9 mouse cellular contexts compared by ENCODE assay signal in the genomic region with DNA sequence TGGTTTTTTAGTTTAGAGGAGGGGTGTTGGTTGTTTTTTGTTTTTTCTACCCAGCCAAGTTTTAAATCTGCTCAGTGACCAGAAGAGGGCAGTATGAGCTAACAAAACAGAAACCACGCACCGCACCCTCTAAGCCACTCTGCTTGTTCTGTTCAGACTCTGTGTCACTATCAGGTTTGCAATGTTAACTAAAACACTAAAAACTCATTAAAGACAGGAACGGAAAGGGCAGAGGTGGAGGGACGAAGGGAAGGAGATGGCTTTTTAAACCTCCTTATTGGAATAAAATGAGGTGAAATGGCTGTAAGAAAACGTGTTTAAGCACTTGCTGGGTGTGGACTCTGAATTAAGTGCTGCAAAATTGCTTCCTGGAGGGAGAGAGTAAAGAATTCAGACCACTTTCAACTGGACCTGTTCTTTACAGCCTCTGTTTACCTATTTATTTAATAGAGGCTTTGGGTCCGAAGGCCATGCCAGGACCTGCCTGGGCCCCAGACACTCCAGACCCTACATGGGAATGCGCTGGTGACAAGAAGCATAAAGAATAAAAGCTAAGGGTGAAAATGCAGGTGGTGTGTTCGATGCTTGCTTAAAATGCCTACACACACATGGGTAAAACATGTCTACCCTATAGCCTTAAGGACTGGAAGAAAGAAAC.
DNase-seq lines count a peak whose midpoint lies in the region; ATAC-seq and TF ChIP-seq lines count a peak whose summit lies in the region.
"Had no signal": no experiment of that assay in that cellular context is flagged by ENCODE, and none has a peak within 500 bp of the region (broad histone marks: within the 10 kb centered on the region; RNA-seq: fewer than 3 reads in every experiment).

No protein-coding gene starts in this region.

- H3K27ac ChIP-seq in layer of hippocampus, adult 2 months: no peak overlapping the region
- H3K27ac ChIP-seq: liver, embryonic 15.5 days had no signal

- H3K4me3 ChIP-seq in layer of hippocampus, adult 2 months: no peak overlapping the region
- H3K4me3 ChIP-seq: liver, embryonic 15.5 days had no signal

- intact Hi-C loops in heart, postnatal 25 days (cut with DNase I): loop anchor here (1.0 to 10.0 kb wide), 4 partner anchors 278 to 835 kb away; no protein-coding TSS in a partner anchor

- DNase-seq in heart, adult 18-20 months: peak; percentile 31 to 75
- no peak for DNase-seq in heart, postnatal 25 days (ENCODE audit: low spot score)
- peak; percentile 35 for DNase-seq in adrenal gland, postnatal 10 days
- DNase-seq in embryo, embryonic 9.5 days (ENCODE audit: extremely low spot score): peak; percentile 58
- peak; percentile 44 to 52 for DNase-seq in layer of hippocampus, adult 2 months (ENCODE audit: low spot score in 2 of 2)
- peak; percentile 62 for DNase-seq in lung, postnatal 36 days
- DNase-seq in right cerebral cortex, adult 18-20 months: peak; percentile 28

- ATAC-seq in hematopoietic stem cell, adult 5-6 weeks (replicated peaks in 1 of 2; ENCODE audit: insufficient read depth in 1 of 2, low FRiP score in 2 of 2, low TSS enrichment in 1 of 2, low read depth in 1 of 2, poor library complexity in 2 of 2, severe bottlenecking in 2 of 2): peak; percentile 55 to 72; a peak in 1 of 4 replicates

- peak; percentile 85 for TF ChIP-seq CTCF in layer of hippocampus, adult 2 months (conservative IDR thresholded peaks at IDR 0.05)
